Mouse (Mus musculus) liver, embryonic 14.5 days (tissue): ENCODE data around the gene 9430038I01Rik. TPM values are rescaled to one million over a fixed set of nuclear protein-coding genes. Genes with fewer than 3 reads are reported as not detected.
A peak's percentile ranks its signal among the peaks of the same experiment; 100 is the strongest.

Experiments
- ATAC-seq: fragments of 200-750 bp; cut with Nextera tagmentation; 2 replicates; pipeline ENCODE4 v1.8.0; 2017; ENCODE audit warnings: moderate number of reproducible peaks, mild to moderate bottlenecking, moderate library complexity; ENCODE audit not compliant: insufficient read depth
- DNase-seq, 3 experiments: peaks; one replicate each; pipeline ENCODE4 v3.0.0-alpha.2; 2012 to 2013; ENCODE audit warnings: low read depth in 3 of 3, low spot score in 3 of 3
- H3K27ac ChIP-seq: fragments of 300-500 bp; sonication (generic); 2 replicates; pipeline ENCODE4 v1.5.1; 2014; ENCODE audit warnings: moderate library complexity, mild to moderate bottlenecking, control low read depth, inconsistent platforms
- H3K27me3 ChIP-seq: fragments of 300-500 bp; sonication (generic); 2 replicates; pipeline ENCODE4 v1.6.1; 2014; ENCODE audit warnings: mild to moderate bottlenecking, low read length, moderate library complexity; ENCODE audit not compliant: control insufficient read depth, insufficient read depth
- H3K36me3 ChIP-seq: fragments of 300-500 bp; sonication (generic); replicated peaks from 2 replicates; pipeline ENCODE4 v1.6.1; 2014; ENCODE audit warnings: low read depth; ENCODE audit not compliant: control insufficient read depth, insufficient read depth
- H3K4me1 ChIP-seq, 2 experiments: fragments of 200-500 bp in 1 of 2; fragments of 300-500 bp in 1 of 2; sonication (generic) in 1 of 2; replicated peaks; 2 replicates each; pipeline ENCODE4 v1.6.1; 2012 to 2014; ENCODE audit warnings: antibody characterized with exemption in 1 of 2, inconsistent platforms in 1 of 2, low read length in 1 of 2; ENCODE audit not compliant: control insufficient read depth in 2 of 2, insufficient read depth in 2 of 2
- H3K4me2 ChIP-seq: fragments of 300-500 bp; sonication (generic); 2 replicates; pipeline ENCODE4 v1.6.1; 2014; ENCODE audit warnings: low read depth, mild to moderate bottlenecking, control low read depth, moderate library complexity
- H3K4me3 ChIP-seq, 2 experiments: fragments of 200-500 bp in 1 of 2; fragments of 300-500 bp in 1 of 2; sonication (generic) in 1 of 2; 2 replicates each; pipeline ENCODE4 v1.5.1; 2012 to 2014; ENCODE audit warnings: low read depth in 2 of 2, low read length in 2 of 2, mild to moderate bottlenecking in 2 of 2, control low read depth in 1 of 2, inconsistent platforms in 1 of 2, moderate library complexity in 1 of 2; ENCODE audit not compliant: insufficient read depth in 1 of 2
- H3K9ac ChIP-seq: fragments of 300-500 bp; sonication (generic); replicated peaks from 2 replicates; pipeline ENCODE4 v1.6.1; 2014; ENCODE audit warnings: mild to moderate bottlenecking, control low read depth, moderate library complexity
- H3K9me3 ChIP-seq: fragments of 300-500 bp; sonication (generic); 2 replicates; pipeline ENCODE4 v1.6.1; 2016; ENCODE audit warnings: low read length, mixed read lengths; ENCODE audit not compliant: control insufficient read depth
- CTCF ChIP-seq: IDR thresholded peaks from 2 replicates; pipeline ENCODE4 v1.5.1; 2016; ENCODE audit warnings: antibody characterized with exemption, low read depth, control low read depth
- EP300 ChIP-seq: IDR thresholded peaks from 2 replicates; pipeline ENCODE4 v1.6.1; 2016; ENCODE audit warnings: antibody characterized with exemption, low read depth
- WGBS: fragments of 180-500 bp; shearing (Covaris S2); extraction: QIAGEN DNeasy Blood & Tissue Kit; methylation state at CpG from one replicate; pipeline ENCODE4 v1.1.7; 2014; ENCODE audit not compliant: insufficient replicate concordance; 5-methylcytosine and 5-hydroxymethylcytosine counted together
- polyA plus RNA-seq, 2 experiments: library from polyadenylated mRNA; depleted of rRNA in 1 of 2; stranded (reverse) in 1 of 2; unstranded in 1 of 2; fragments of >200 nt; fragmentation: Nextera tagmentation in 1 of 2; extraction: Ambion mirVana in 1 of 2; gene quantifications; 2 replicates each; pipeline versions ENCODE4 v1.2.1 to v1.2.3; 2012 to 2014

Gene 9430038I01Rik
- polyA plus RNA-seq, 2 experiments = 4.3 to 7.1 TPM

- Histone ChIP-seq H3K4me3 (peak within 1 kb of the TSS; percentile 64 to 86), H3K4me2 (peak within 1 kb of the TSS; percentile 82), H3K36me3 (no peaks in the 10 kb centered on the region), H3K9me3 (no peaks in the 10 kb centered on the region), H3K4me1 (peaks cover 8 to 11% of the 10 kb centered on the region in 2 experiments), H3K9ac (peak within 1 kb of the TSS; percentile 68), H3K27ac (no peak within 1 kb of the TSS), H3K27me3 (no peaks in the 10 kb centered on the region)
- TF ChIP-seq CTCF (no peak), EP300 (no peak)
- ATAC-seq (peak; percentile 98), DNase-seq (peak; percentile 86 to 92 (median 88))
- WGBS = under 1% methylated on average over 63 of the region's 69 CpGs
Measured at GRCm38 (mm10) chr7:137437440-137438178, 27.0 kb upstream of the 9430038I01Rik start, which contains the start of gene Glrx3. Gene Glrx3, plus strand, starts transcription at chr7:137437614.

DNA sequence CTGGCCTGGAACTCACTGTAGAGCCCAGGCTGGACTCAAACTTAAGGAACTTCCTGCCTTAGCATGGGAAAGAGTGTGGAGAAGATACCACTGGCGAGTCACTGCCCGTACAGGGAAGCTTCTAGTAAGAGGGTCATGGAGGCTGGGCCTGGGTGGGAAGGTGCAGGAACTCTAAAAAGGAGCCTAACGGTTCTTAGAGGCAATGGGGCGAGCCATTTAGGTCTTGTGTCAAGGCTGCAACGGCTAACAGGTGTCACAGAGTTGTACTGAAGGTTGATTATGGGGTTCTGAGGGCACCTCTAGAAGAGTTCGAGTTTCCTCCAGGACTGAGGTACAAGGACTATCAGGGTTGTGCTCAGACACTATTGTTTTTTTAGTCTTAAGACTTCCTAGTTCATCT, 26.3 kb upstream of the 9430038I01Rik start:
- Histone ChIP-seq H3K9me3 (no peaks in the 10 kb centered on the region), H3K9ac (no peak overlapping the region), H3K36me3 (no peaks in the 10 kb centered on the region), H3K27me3 (no peaks in the 10 kb centered on the region), H3K4me2 (peak overlapping the region; percentile 82), H3K4me1 (peaks cover 8 to 11% of the 10 kb centered on the region in 2 experiments), H3K4me3 (no peak overlapping the region), H3K27ac (no peak overlapping the region)
- no peak for TF ChIP-seq CTCF
- TF ChIP-seq EP300 = no peak
- 62% methylated on average over 6 of the region's 6 CpGs for WGBS
- ATAC-seq = no peak
- DNase-seq = no peak

- TF ChIP-seq EP300 (no peak), CTCF (no peak)
- 71% methylated on average over 13 of the region's 13 CpGs for WGBS
- ATAC-seq = no peak
Measured at GRCm38 (mm10) chr7:137431769-137432603, 21.4 kb upstream of the 9430038I01Rik start.

DNA sequence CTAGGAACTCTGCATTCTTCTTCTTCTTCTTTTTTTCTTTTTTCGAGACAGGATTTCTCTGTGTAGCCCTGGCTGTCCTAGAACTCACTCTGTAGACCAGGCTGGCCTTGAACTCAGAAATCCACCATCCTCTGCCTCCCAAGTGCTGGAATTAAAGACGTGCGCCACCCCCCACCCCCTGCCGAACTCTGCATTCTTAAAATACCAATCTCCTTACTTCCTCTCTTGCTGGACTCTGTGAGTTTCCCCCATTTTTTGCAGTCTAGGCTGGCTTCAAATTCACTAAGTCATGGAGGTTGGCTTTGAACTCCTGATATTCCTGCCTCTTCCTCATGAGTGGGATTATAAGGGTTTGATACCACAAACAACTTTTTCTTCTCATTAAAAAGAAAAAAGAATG, 16.1 kb upstream of the 9430038I01Rik start:
- Histone ChIP-seq H3K36me3 (no peaks in the 10 kb centered on the region), H3K4me3 (no peak overlapping the region), H3K27me3 (no peaks in the 10 kb centered on the region), H3K4me1 (no peaks in the 10 kb centered on the region), H3K9ac (no peak overlapping the region), H3K9me3 (no peaks in the 10 kb centered on the region), H3K27ac (no peak overlapping the region), H3K4me2 (no peak overlapping the region)
- TF ChIP-seq EP300 = no peak
- TF ChIP-seq CTCF = no peak
- 31% methylated on average over 4 of the region's 4 CpGs for WGBS
- ATAC-seq = no peak
- DNase-seq = no peak

More at GRCm38 (mm10) chr7:137431769-137432603, 21.4 kb upstream of the 9430038I01Rik start:
- Histone ChIP-seq H3K9me3 (no peaks in the 10 kb centered on the region), H3K27ac (no peak overlapping the region), H3K36me3 (no peaks in the 10 kb centered on the region), H3K27me3 (no peaks in the 10 kb centered on the region), H3K4me1 (peaks cover 2 to 4% of the 10 kb centered on the region in 2 experiments; a peak in 3 of 4 replicates), H3K4me2 (no peak overlapping the region), H3K9ac (no peak overlapping the region), H3K4me3 (no peak overlapping the region)
- no peak for DNase-seq

- TF ChIP-seq CTCF (no peak), EP300 (no peak)
- ATAC-seq = no peak
- Histone ChIP-seq H3K4me2 (no peak overlapping the region), H3K36me3 (no peaks in the 10 kb centered on the region), H3K9ac (no peak overlapping the region), H3K27me3 (no peaks in the 10 kb centered on the region), H3K9me3 (no peaks in the 10 kb centered on the region), H3K27ac (no peak overlapping the region), H3K4me1 (no peaks in the 10 kb centered on the region), H3K4me3 (no peak overlapping the region)
- no peak for DNase-seq
- 81% methylated on average over 4 of the region's 4 CpGs for WGBS
Measured at GRCm38 (mm10) chr7:137421236-137421635, 10.7 kb upstream of the 9430038I01Rik start.
